Mouse (Mus musculus) midbrain, embryonic 12.5 days (tissue): ENCODE measurements around the gene Cfd. TPM values are rescaled to one million over a fixed set of nuclear protein-coding genes. Genes with fewer than 3 reads are reported as not detected.

Experiments
- ATAC-seq: fragments of 200-750 bp; cut with Nextera tagmentation; 2 replicates; pipeline ENCODE4 v1.8.0; 2017; ENCODE audit warnings: low read depth, moderate TSS enrichment, moderate library complexity; ENCODE audit not compliant: low FRiP score
- H3K27ac ChIP-seq: fragments of 300-500 bp; sonication (generic); replicated peaks from 2 replicates; pipeline ENCODE4 v1.5.1; 2016; ENCODE audit warnings: mild to moderate bottlenecking
- H3K27me3 ChIP-seq: fragments of 300-500 bp; sonication (generic); 2 replicates; pipeline ENCODE4 v1.6.1; 2016; ENCODE audit warnings: mild to moderate bottlenecking
- H3K36me3 ChIP-seq: fragments of 300-500 bp; sonication (generic); 2 replicates; pipeline ENCODE4 v1.6.1; 2016
- H3K4me1 ChIP-seq: fragments of 300-500 bp; sonication (generic); 2 replicates; pipeline ENCODE4 v1.6.1; 2016
- H3K4me2 ChIP-seq: fragments of 300-500 bp; sonication (generic); replicated peaks from 2 replicates; pipeline ENCODE4 v1.6.1; 2016; ENCODE audit warnings: mild to moderate bottlenecking, moderate library complexity
- H3K4me3 ChIP-seq: fragments of 300-500 bp; sonication (generic); 2 replicates; pipeline ENCODE4 v1.5.1; 2016; ENCODE audit warnings: mild to moderate bottlenecking
- H3K9ac ChIP-seq: fragments of 300-500 bp; sonication (generic); replicated peaks from 2 replicates; pipeline ENCODE4 v1.6.1; 2016; ENCODE audit warnings: mild to moderate bottlenecking, moderate library complexity
- H3K9me3 ChIP-seq: fragments of 300-500 bp; sonication (generic); 2 replicates; pipeline ENCODE4 v1.6.1; 2016; ENCODE audit warnings: mild to moderate bottlenecking
- WGBS: fragments of 180-500 bp; shearing (Covaris S2); methylation state at CpG from one replicate; pipeline ENCODE4 v1.1.7; 2016; 5-methylcytosine and 5-hydroxymethylcytosine counted together
- polyA plus RNA-seq: library from polyadenylated mRNA; unstranded; fragments of >200 nt; fragmentation: Nextera tagmentation; extraction: Ambion mirVana; gene quantifications from 2 replicates; pipeline ENCODE4 v1.2.1, GENCODE M21; 2016

Cfd gene
- polyA plus RNA-seq, 1 experiment from 2014 or later: not detected

- WGBS: 77% methylated on average over 7 of the region's 7 CpGs
- peaks cover 31% of the 10 kb centered on the region for H3K27me3 ChIP-seq
- H3K9ac ChIP-seq: peak overlapping the region; percentile 96; the same call in 1 of the 2 replicates
- no peaks in the 10 kb centered on the region for H3K9me3 ChIP-seq
- H3K4me1 ChIP-seq: peaks cover 42% of the 10 kb centered on the region
- no peak for ATAC-seq
- H3K4me3 ChIP-seq: no peak overlapping the region
- peak overlapping the region; percentile 98; the same call in 1 of the 2 replicates for H3K4me2 ChIP-seq
- H3K27ac ChIP-seq: no peak overlapping the region
- peaks cover 26% of the 10 kb centered on the region for H3K36me3 ChIP-seq
These were observed 24.4 kb downstream of the Cfd start for GRCm38 (mm10) chr10:79914948-79915596.

DNA sequence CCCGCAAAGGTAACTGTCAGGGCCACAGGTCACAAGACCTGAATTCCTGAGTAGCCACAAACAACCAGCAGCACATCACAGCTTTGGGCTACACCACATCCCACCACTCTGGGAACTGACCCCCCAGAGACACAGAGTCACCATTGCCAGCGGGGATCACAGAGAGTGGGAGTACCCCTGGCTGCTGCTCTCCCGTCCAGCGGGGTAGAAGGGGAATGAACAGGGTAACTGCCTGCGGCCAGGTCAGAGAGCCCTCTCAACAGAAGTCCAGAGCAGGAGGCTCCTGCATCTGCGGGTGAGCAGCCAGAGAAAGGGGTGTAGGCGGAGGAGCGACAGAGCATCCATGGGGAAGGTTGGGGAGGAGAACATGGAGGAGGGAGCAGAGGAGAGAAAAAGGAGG lies 25.4 kb downstream of the Cfd start:
- Histone ChIP-seq H3K4me3 (peak overlapping the region; percentile 82), H3K9ac (peak overlapping the region; percentile 96), H3K9me3 (no peaks in the 10 kb centered on the region), H3K27me3 (peaks cover 41% of the 10 kb centered on the region), H3K27ac (peak overlapping the region; percentile 62), H3K4me2 (peak overlapping the region; percentile 98), H3K4me1 (peaks cover 52% of the 10 kb centered on the region), H3K36me3 (peaks cover 18% of the 10 kb centered on the region)
- 7% methylated on average over 8 of the region's 8 CpGs for WGBS
- ATAC-seq: no peak

DNA sequence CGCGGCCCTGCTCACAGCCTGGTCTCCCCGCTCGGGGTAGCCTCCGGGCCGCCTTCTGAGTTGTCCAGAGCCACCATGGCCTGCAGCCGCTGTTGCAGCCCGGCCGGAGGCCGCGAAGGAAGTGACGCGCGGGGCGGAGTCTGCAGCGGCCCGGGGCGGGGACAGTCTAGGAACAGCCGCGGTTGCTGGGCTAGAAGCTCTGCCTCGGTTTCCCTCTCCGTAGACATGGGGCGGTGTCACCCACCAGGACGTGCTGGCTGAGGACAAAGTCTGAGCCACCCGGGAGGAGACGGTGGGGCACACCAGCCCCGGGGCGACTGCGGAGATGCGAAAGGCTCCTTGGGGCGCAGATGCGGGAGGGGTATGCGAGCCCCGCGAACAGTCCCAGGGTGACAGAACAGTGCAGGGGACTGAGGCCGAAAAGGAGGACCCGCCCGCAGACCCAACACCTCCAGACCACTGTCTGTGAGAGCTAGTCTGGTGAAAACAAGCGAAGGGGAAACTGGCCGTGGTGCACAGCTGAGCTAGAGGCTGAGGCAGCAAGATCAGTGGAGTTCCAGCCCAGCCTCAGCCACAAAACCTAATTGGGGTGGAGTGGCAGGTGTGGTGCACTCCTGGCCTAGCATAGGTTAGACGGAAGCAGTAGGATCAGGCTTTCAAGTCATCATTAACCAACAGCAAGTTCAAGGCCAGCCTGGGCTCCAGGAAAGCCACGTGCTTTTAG lies 26.3 kb downstream of the Cfd start, which contains the start of gene Kiss1r:
Gene Kiss1r, plus strand, starts transcription at position 164 of the 724 bp plus-strand sequence.
- H3K4me3 ChIP-seq: peak within 1 kb of the TSS; percentile 82
- H3K27ac ChIP-seq: peak within 1 kb of the TSS; percentile 62
- H3K9me3 ChIP-seq: no peaks in the 10 kb centered on the region
- 3% methylated on average over 41 of the region's 42 CpGs for WGBS
- H3K36me3 ChIP-seq: peaks cover 9% of the 10 kb centered on the region
- peak within 1 kb of the TSS; percentile 96 for H3K9ac ChIP-seq
- peak within 1 kb of the TSS; percentile 98 for H3K4me2 ChIP-seq
- H3K4me1 ChIP-seq: peaks cover 60% of the 10 kb centered on the region
- ATAC-seq: peak; percentile 85
- H3K27me3 ChIP-seq: peaks cover 50% of the 10 kb centered on the region

GRCm38 (mm10) chr10:79917532-79918100 lies 27.0 kb downstream of the Cfd start:
- Histone ChIP-seq H3K9me3 (no peaks in the 10 kb centered on the region), H3K36me3 (peaks cover 3% of the 10 kb centered on the region; the same call in 1 of the 2 replicates), H3K4me3 (peak overlapping the region; percentile 82), H3K4me1 (peaks cover 60% of the 10 kb centered on the region), H3K9ac (peak overlapping the region; percentile 96; the same call in 1 of the 2 replicates), H3K27me3 (peaks cover 56% of the 10 kb centered on the region), H3K4me2 (peak overlapping the region; percentile 98), H3K27ac (no peak overlapping the region)
- ATAC-seq: no peak
- 62% methylated on average over 5 of the region's 5 CpGs for WGBS

- Histone ChIP-seq H3K9me3 (no peaks in the 10 kb centered on the region), H3K4me1 (peaks cover 60% of the 10 kb centered on the region), H3K27ac (no peak overlapping the region), H3K27me3 (peaks cover 65% of the 10 kb centered on the region), H3K9ac (no peak overlapping the region; the same call in 1 of the 2 replicates), H3K36me3 (no peaks in the 10 kb centered on the region), H3K4me2 (peak overlapping the region; percentile 8; the same call in 1 of the 2 replicates), H3K4me3 (peak overlapping the region; percentile 13)
- ATAC-seq: no peak
- 3% methylated on average over 34 of the region's 35 CpGs for WGBS
These were observed 27.8 kb downstream of the Cfd start for GRCm38 (mm10) chr10:79918231-79919078.

- H3K9me3 ChIP-seq: no peaks in the 10 kb centered on the region
- H3K4me1 ChIP-seq: peaks cover 54% of the 10 kb centered on the region
- ATAC-seq: no peak
- H3K27me3 ChIP-seq: peaks cover 72% of the 10 kb centered on the region
- no peak overlapping the region for H3K9ac ChIP-seq
- H3K4me3 ChIP-seq: peak overlapping the region; percentile 13; the same call in 1 of the 2 replicates
- H3K36me3 ChIP-seq: no peaks in the 10 kb centered on the region
- no peak overlapping the region for H3K4me2 ChIP-seq
- no peak overlapping the region for H3K27ac ChIP-seq
- WGBS: 3% methylated on average over 21 of the region's 21 CpGs
These were observed 28.7 kb downstream of the Cfd start for GRCm38 (mm10) chr10:79919251-79919849.

DNA sequence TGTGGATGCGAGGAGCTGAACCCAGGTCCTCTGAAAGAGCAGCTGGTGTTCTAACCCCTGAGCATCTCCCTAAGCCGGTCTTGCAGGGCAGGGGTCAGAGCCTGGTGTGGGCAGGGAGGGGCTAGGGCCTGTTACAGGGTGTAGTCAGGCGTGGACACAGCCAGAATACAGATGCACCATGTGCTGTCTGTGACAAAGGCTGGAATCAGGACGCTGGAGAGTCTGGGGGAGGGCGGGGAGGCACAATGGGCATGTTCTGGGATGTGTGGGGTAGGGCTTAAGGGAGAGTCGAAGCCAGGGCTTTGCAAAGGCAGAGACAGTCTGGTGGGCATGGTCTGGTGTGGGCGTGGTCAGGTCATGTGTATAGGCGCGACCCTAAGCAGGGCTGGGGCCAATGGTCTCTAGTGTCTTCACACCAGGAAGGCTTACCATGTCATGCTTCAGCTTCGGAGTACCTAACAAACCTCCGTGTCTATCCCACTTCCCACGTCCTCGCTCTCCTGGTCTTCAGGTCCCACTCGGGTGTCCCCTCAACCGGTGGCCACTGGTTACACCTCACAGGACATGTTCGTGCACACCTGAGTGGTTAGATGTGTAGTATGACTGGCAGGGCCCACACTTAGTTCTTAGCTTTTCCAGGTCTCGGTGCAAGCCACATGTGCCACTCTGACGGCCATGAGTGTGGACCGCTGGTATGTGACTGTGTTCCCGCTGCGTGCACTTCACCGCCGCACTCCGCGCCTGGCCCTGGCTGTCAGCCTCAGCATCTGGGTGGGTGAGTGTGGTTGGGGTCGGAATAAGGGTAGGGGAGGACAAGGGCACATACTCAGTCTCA lies 29.6 kb downstream of the Cfd start:
- H3K9ac ChIP-seq: 0 out of 2 replicates have a peak overlapping the region, but pooled peaks have one; percentile 17
- 0 out of 2 replicates have a peak, but pooled peaks have one; percentile 10 for ATAC-seq
- no peak overlapping the region for H3K27ac ChIP-seq
- H3K27me3 ChIP-seq: peaks cover 72% of the 10 kb centered on the region
- H3K4me1 ChIP-seq: peaks cover 48% of the 10 kb centered on the region
- H3K36me3 ChIP-seq: no peaks in the 10 kb centered on the region
- 16% methylated on average over 26 of the region's 26 CpGs for WGBS
- H3K4me2 ChIP-seq: peak overlapping the region; percentile 42; the same call in 1 of the 2 replicates
- no peaks in the 10 kb centered on the region for H3K9me3 ChIP-seq
- peak overlapping the region; percentile 27 for H3K4me3 ChIP-seq

DNA sequence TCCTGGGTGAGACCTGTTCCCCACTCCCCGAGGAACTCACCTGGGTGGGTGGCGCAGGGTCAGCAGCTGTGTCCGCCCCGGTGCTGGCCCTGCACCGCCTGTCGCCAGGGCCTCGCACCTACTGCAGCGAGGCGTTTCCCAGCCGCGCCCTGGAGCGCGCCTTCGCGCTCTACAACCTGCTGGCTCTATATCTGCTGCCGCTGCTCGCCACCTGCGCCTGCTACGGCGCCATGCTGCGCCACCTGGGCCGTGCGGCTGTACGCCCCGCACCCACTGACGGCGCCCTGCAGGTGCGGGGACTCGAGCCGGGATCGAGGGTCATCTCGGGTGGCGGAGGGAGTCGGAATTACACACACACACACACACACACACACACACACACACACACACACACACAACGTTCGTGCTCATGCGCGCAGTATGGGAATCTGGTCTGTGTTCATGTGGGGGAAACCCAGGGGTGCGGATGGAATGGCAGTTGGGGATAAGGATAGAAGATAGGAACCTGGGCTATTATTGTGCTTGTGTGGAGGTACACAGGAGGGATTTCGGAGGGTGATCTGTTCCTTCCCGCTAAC lies 30.4 kb downstream of the Cfd start, which contains the start of gene R3hdm4:
Gene R3hdm4, minus strand, starts transcription at position 251 of the 578 bp plus-strand sequence.
- no peaks in the 10 kb centered on the region for H3K9me3 ChIP-seq
- H3K27me3 ChIP-seq: peaks cover 76% of the 10 kb centered on the region
- 4% methylated on average over 40 of the region's 41 CpGs for WGBS
- 0 out of 2 replicates have a peak within 1 kb of the TSS, but pooled peaks have one; percentile 17 for H3K9ac ChIP-seq
- H3K4me3 ChIP-seq: peak within 1 kb of the TSS; percentile 27
- H3K4me1 ChIP-seq: peaks cover 48% of the 10 kb centered on the region
- peak within 1 kb of the TSS; percentile 42 for H3K4me2 ChIP-seq
- ATAC-seq: no peak
- no peak within 1 kb of the TSS for H3K27ac ChIP-seq
- H3K36me3 ChIP-seq: no peaks in the 10 kb centered on the region

GRCm38 (mm10) chr10:79921572-79921971 lies 30.9 kb downstream of the Cfd start:
- ATAC-seq: no peak
- Histone ChIP-seq H3K9me3 (no peaks in the 10 kb centered on the region), H3K4me2 (peak overlapping the region; percentile 42), H3K27ac (no peak overlapping the region), H3K4me1 (peaks cover 48% of the 10 kb centered on the region), H3K36me3 (no peaks in the 10 kb centered on the region), H3K9ac (0 out of 2 replicates have a peak overlapping the region, but pooled peaks have one; percentile 15), H3K27me3 (peaks cover 77% of the 10 kb centered on the region), H3K4me3 (peak overlapping the region; percentile 27)
- under 1% methylated on average over 34 of the region's 34 CpGs for WGBS
